Mouse (Mus musculus): ENCODE data around the gene Plekhm3. TPM values are rescaled to one million over a fixed set of nuclear protein-coding genes. Genes with fewer than 3 reads are reported as not detected.

The Plekhm3 gene
- polyA plus RNA-seq, 1 experiment from 2014 or later, result 10.4 TPM

DNA sequence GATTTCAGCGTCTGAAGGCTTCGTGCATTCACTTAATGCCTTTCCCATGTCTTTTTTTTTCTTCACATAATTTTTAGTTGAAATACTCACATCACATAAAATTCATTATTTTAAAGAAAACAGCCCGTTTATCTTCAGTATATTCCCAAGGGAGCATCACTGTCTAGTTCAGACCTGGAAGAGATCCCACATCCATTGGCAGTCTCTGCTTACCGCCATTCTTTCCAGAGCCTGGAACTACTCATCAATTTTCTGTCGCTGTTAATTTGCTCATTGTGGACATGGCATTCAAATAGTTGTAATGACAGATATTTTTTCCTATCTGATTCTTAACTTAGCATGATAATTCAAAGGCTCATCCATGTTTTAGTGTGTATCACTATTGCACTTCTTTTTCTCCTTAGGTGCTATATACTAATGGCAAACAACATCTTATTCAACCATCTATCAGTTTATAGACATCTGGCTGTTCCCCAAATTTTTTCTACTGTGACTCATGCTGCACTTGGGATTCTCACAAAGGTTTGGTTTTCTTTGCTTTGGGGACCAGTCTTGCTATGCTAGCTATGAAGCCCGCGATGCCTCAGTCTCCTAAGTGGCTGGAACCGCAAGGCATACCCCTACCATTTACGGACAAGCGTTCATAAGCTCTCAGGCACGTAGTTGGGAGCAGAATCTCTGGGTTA is 96.2 kb downstream of the Plekhm3 start:
- no peaks in the 10 kb centered on the region for H3K9me3 ChIP-seq (ENCODE audit: control insufficient read depth, low read depth, low read length)
- no peaks in the 10 kb centered on the region for H3K4me1 ChIP-seq (ENCODE audit: control insufficient read depth, insufficient read depth, low read length)
- no peak overlapping the region for H3K27ac ChIP-seq (ENCODE audit: low read length)
- no peaks in the 10 kb centered on the region for H3K27me3 ChIP-seq (ENCODE audit: control insufficient read depth, insufficient read depth, low read length)
- no peak overlapping the region for H3K4me2 ChIP-seq (replicated peaks; ENCODE audit: low read depth, low read length)
- no peak overlapping the region for H3K4me3 ChIP-seq (ENCODE audit: low read depth, low read length)
- ATAC-seq (ENCODE audit: insufficient number of reproducible peaks, insufficient read depth, low FRiP score, low read depth), result no peak
- H3K36me3 ChIP-seq (ENCODE audit: control insufficient read depth, insufficient read depth, low read length), result no peaks in the 10 kb centered on the region
- no peak overlapping the region for H3K9ac ChIP-seq (replicated peaks; ENCODE audit: low read depth, low read length)
- WGBS, result 87% methylated on average over 11 of the region's 11 CpGs

- H3K4me3 ChIP-seq (ENCODE audit: low read depth, low read length), result no peak overlapping the region
- H3K4me1 ChIP-seq (ENCODE audit: control insufficient read depth, insufficient read depth, low read length), result no peaks in the 10 kb centered on the region
- no peaks in the 10 kb centered on the region for H3K27me3 ChIP-seq (ENCODE audit: control insufficient read depth, insufficient read depth, low read length)
- H3K36me3 ChIP-seq (ENCODE audit: control insufficient read depth, insufficient read depth, low read length), result no peaks in the 10 kb centered on the region
- H3K9me3 ChIP-seq (ENCODE audit: control insufficient read depth, low read depth, low read length), result no peaks in the 10 kb centered on the region
- 84% methylated on average over 5 of the region's 5 CpGs for WGBS
- no peak for ATAC-seq (ENCODE audit: insufficient number of reproducible peaks, insufficient read depth, low FRiP score, low read depth)
- no peak overlapping the region for H3K27ac ChIP-seq (ENCODE audit: low read length)
- no peak overlapping the region for H3K4me2 ChIP-seq (replicated peaks; ENCODE audit: low read depth, low read length)
- no peak overlapping the region for H3K9ac ChIP-seq (replicated peaks; ENCODE audit: low read depth, low read length)
Measured at GRCm38 (mm10) chr1:64859826-64860225, 96.8 kb downstream of the Plekhm3 start.

DNA sequence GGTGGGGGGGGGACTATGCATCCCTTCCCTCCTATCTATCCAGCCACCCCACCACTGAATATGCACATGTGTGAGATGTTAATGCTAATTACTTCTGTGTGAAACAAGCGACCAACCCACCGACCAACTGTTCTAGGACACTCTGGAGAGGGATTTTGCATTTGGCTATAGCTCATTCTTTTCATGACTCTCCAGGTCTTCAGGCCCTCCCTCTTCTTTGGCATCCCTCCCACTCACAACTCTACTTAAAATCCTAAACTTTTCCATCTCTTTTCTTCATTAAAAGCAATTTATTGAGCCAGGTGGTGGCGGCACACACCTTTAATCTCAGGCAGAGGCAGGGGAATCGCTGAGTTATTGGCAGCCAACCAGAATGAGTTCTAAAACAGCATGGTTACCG is 101.8 kb downstream of the Plekhm3 start:
- Histone ChIP-seq H3K4me3 (ENCODE audit: low read depth, low read length) (no peak overlapping the region), H3K4me1 (ENCODE audit: control insufficient read depth, insufficient read depth, low read length) (0 out of 2 replicates have a peak, but pooled peaks cover under 1% of the 10 kb centered on the region), H3K9me3 (ENCODE audit: control insufficient read depth, low read depth, low read length) (no peaks in the 10 kb centered on the region), H3K9ac (replicated peaks; ENCODE audit: low read depth, low read length) (no peak overlapping the region), H3K4me2 (replicated peaks; ENCODE audit: low read depth, low read length) (no peak overlapping the region), H3K27me3 (ENCODE audit: control insufficient read depth, insufficient read depth, low read length) (no peaks in the 10 kb centered on the region), H3K36me3 (ENCODE audit: control insufficient read depth, insufficient read depth, low read length) (no peaks in the 10 kb centered on the region), H3K27ac (ENCODE audit: low read length) (no peak overlapping the region)
- no peak for ATAC-seq (ENCODE audit: insufficient number of reproducible peaks, insufficient read depth, low FRiP score, low read depth)
- 65% methylated on average over 5 of the region's 5 CpGs for WGBS

- no peak for ATAC-seq (ENCODE audit: insufficient number of reproducible peaks, insufficient read depth, low FRiP score, low read depth)
- H3K9ac ChIP-seq (replicated peaks; ENCODE audit: low read depth, low read length), result no peak overlapping the region
- 57% methylated on average over 5 of the region's 5 CpGs for WGBS
Measured at GRCm38 (mm10) chr1:64853738-64854730, 102.6 kb downstream of the Plekhm3 start.

DNA sequence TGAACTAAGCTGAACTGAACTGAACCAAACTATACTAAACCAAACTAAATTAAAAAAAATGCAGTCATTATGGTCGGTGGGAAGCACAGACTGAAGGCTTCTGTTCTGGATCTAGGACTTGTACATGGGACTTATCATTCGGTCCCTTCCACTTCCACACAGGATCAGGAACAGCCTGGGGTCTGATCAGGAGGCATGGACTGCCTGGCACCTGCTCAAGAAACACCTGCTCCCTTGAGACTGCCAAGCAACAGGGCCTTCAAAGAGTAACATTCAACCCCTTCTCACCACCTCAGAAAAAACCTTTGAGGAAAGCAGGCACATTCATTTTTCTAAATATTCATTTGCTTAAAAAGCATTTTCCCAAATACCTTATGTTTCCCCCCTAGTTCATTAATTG is 103.4 kb downstream of the Plekhm3 start:
- H3K4me2 ChIP-seq (replicated peaks; ENCODE audit: low read depth, low read length), result no peak overlapping the region
- ATAC-seq (ENCODE audit: insufficient number of reproducible peaks, insufficient read depth, low FRiP score, low read depth), result no peak
- no peak overlapping the region for H3K4me3 ChIP-seq (ENCODE audit: low read depth, low read length)
- no peaks in the 10 kb centered on the region for H3K36me3 ChIP-seq (ENCODE audit: control insufficient read depth, insufficient read depth, low read length)
- H3K9me3 ChIP-seq (ENCODE audit: control insufficient read depth, low read depth, low read length), result no peaks in the 10 kb centered on the region
- H3K27me3 ChIP-seq (ENCODE audit: control insufficient read depth, insufficient read depth, low read length), result no peaks in the 10 kb centered on the region
- H3K4me1 ChIP-seq (ENCODE audit: control insufficient read depth, insufficient read depth, low read length), result peaks cover 9% of the 10 kb centered on the region; the same call in 1 of the 2 replicates
- no peak overlapping the region for H3K9ac ChIP-seq (replicated peaks; ENCODE audit: low read depth, low read length)
- no peak overlapping the region for H3K27ac ChIP-seq (ENCODE audit: low read length)
- WGBS, result 89% methylated on average over 2 of the region's 2 CpGs

More at GRCm38 (mm10) chr1:64853738-64854730, 102.6 kb downstream of the Plekhm3 start:
- Histone ChIP-seq H3K4me2 (replicated peaks; ENCODE audit: low read depth, low read length) (no peak overlapping the region), H3K4me1 (ENCODE audit: control insufficient read depth, insufficient read depth, low read length) (peaks cover 4% of the 10 kb centered on the region; the same call in 1 of the 2 replicates), H3K9me3 (ENCODE audit: control insufficient read depth, low read depth, low read length) (no peaks in the 10 kb centered on the region), H3K27ac (ENCODE audit: low read length) (no peak overlapping the region), H3K27me3 (ENCODE audit: control insufficient read depth, insufficient read depth, low read length) (no peaks in the 10 kb centered on the region), H3K4me3 (ENCODE audit: low read depth, low read length) (no peak overlapping the region), H3K36me3 (ENCODE audit: control insufficient read depth, insufficient read depth, low read length) (no peaks in the 10 kb centered on the region)

DNA sequence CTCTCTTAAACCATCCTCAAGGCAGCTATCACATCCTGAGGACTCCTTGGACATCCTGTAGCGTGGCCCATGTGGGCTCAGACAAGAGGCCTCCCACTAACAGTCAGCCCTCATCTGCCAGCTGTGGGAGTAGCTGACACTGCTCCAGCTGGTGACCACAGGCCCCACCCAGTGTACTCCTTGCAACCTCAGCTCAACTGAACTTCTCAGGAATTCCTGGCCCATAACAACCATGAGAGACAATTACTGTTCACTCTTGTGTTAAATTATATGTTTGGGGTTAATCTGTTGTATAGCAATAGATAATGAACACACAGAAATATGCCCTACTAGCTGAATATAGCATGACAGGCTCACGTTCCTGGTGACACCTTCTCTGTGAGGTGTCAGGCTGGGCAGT is 104.4 kb downstream of the Plekhm3 start:
- Histone ChIP-seq H3K27ac (ENCODE audit: low read length) (no peak overlapping the region), H3K36me3 (ENCODE audit: control insufficient read depth, insufficient read depth, low read length) (no peaks in the 10 kb centered on the region)
- ATAC-seq (ENCODE audit: insufficient number of reproducible peaks, insufficient read depth, low FRiP score, low read depth), result no peak

DNA sequence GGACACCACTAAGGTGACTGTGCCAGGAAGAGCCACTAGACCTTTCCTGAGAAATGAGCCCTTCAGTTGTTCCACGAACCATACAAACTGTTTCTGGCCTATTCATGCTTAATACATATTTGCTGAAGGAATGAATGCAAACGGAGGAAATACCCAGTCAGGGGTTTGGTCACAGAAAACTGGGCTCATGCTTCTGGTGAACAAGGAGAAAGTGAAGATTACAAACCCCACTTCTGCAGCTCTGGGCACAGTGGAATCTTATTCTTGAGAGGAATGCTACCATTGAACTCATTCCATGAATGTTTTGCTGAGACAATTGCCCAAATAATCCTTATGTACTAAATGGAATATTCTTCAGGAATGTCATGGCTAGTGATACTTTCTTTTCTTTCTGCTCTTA is 106.3 kb downstream of the Plekhm3 start:
- no peak overlapping the region for H3K27ac ChIP-seq (ENCODE audit: low read length)
- no peak overlapping the region for H3K4me2 ChIP-seq (replicated peaks; ENCODE audit: low read depth, low read length)
- no peak overlapping the region for H3K9ac ChIP-seq (replicated peaks; ENCODE audit: low read depth, low read length)
- H3K36me3 ChIP-seq (ENCODE audit: control insufficient read depth, insufficient read depth, low read length), result no peaks in the 10 kb centered on the region
- 62% methylated on average over 2 of the region's 2 CpGs for WGBS
- H3K27me3 ChIP-seq (ENCODE audit: control insufficient read depth, insufficient read depth, low read length), result no peaks in the 10 kb centered on the region
- peaks cover 9% of the 10 kb centered on the region; the same call in 1 of the 2 replicates for H3K4me1 ChIP-seq (ENCODE audit: control insufficient read depth, insufficient read depth, low read length)
- ATAC-seq (ENCODE audit: insufficient number of reproducible peaks, insufficient read depth, low FRiP score, low read depth), result no peak
- H3K9me3 ChIP-seq (ENCODE audit: control insufficient read depth, low read depth, low read length), result no peaks in the 10 kb centered on the region
- no peak overlapping the region for H3K4me3 ChIP-seq (ENCODE audit: low read depth, low read length)

More for the DNA sequence above, 104.4 kb downstream of the Plekhm3 start:
- H3K4me2 ChIP-seq (replicated peaks; ENCODE audit: low read depth, low read length), result no peak overlapping the region
- H3K27me3 ChIP-seq (ENCODE audit: control insufficient read depth, insufficient read depth, low read length), result no peaks in the 10 kb centered on the region
- no peaks in the 10 kb centered on the region for H3K9me3 ChIP-seq (ENCODE audit: control insufficient read depth, low read depth, low read length)
- H3K4me1 ChIP-seq (ENCODE audit: control insufficient read depth, insufficient read depth, low read length), result peaks cover 9% of the 10 kb centered on the region; the same call in 1 of the 2 replicates
- no peak overlapping the region for H3K4me3 ChIP-seq (ENCODE audit: low read depth, low read length)
- 70% methylated on average over 2 of the region's 2 CpGs for WGBS
- H3K9ac ChIP-seq (replicated peaks; ENCODE audit: low read depth, low read length), result no peak overlapping the region

DNA sequence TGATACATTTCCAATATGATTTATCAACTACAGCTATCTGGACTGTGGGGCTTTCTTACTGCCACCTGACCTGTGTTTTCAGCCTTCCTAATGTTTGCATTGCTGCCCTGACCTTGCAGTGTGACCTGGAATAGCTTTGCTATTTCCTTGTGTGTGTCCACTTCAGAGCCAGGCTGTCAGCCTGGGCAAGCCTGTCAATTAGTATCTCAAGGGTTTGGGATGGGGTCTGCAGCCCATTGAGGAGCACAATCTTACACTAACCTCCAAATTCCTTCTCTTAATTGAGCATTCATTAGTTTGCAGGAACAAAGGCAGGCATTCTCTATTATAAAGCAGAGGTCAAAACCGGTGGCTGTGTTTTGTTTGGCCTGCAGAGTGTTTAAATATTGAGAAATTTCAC is 107.6 kb downstream of the Plekhm3 start:
- Histone ChIP-seq H3K9me3 (ENCODE audit: control insufficient read depth, low read depth, low read length) (no peaks in the 10 kb centered on the region), H3K4me3 (ENCODE audit: low read depth, low read length) (no peak overlapping the region), H3K27me3 (ENCODE audit: control insufficient read depth, insufficient read depth, low read length) (no peaks in the 10 kb centered on the region), H3K9ac (replicated peaks; ENCODE audit: low read depth, low read length) (no peak overlapping the region), H3K4me2 (replicated peaks; ENCODE audit: low read depth, low read length) (no peak overlapping the region), H3K4me1 (ENCODE audit: control insufficient read depth, insufficient read depth, low read length) (peaks cover 9% of the 10 kb centered on the region; the same call in 1 of the 2 replicates), H3K27ac (ENCODE audit: low read length) (no peak overlapping the region), H3K36me3 (ENCODE audit: control insufficient read depth, insufficient read depth, low read length) (no peaks in the 10 kb centered on the region)
- WGBS, result 39% methylated on average over 1 of the region's 1 CpGs
- no peak for ATAC-seq (ENCODE audit: insufficient number of reproducible peaks, insufficient read depth, low FRiP score, low read depth)
